In genomic region chr7:91089211-91089930, GRCm38 (mm10) we compare ENCODE assay signal across 14 mouse cellular contexts.
DNase-seq lines count a peak whose midpoint lies in the region; ATAC-seq and TF ChIP-seq lines count a peak whose summit lies in the region.
"Had no signal": no experiment of that assay in that cellular context is flagged by ENCODE, and none has a peak within 500 bp of the region (broad histone marks: within the 10 kb centered on the region; RNA-seq: fewer than 3 reads in every experiment).

No protein-coding gene starts in this region.

- H3K79me2 ChIP-seq in CH12.LX (replicated peaks; ENCODE audit: control insufficient read depth, extremely low read depth, insufficient read depth, poor library complexity, severe bottlenecking): no peaks in the 10 kb centered on the region

- H3K4me3 ChIP-seq in forebrain, embryonic 16.5 days (replicated peaks; ENCODE audit: low read length): no peak overlapping the region
- H3K4me3 ChIP-seq in forebrain, embryonic 11.5 days (ENCODE audit: low read depth, low read length): no peak overlapping the region
- H3K4me3 ChIP-seq in CH12.LX (replicated peaks in 1 of 3; ENCODE audit: low read depth in 2 of 3, low read length in 2 of 3, poor library complexity in 1 of 3): no peak overlapping the region
- H3K4me3 ChIP-seq in layer of hippocampus, adult 2 months: peak overlapping the region; percentile 70
- H3K4me3 ChIP-seq in midbrain, postnatal 0 days (ENCODE audit: low read depth, low read length): peak overlapping the region; percentile 10; the same call in 1 of the 2 replicates
- H3K4me3 ChIP-seq: heart, embryonic 13.5 days; limb, embryonic 12.5 days had no signal

- no peaks in the 10 kb centered on the region for H3K9me3 ChIP-seq in forebrain, embryonic 16.5 days (ENCODE audit: control insufficient read depth, low read length)
- H3K9me3 ChIP-seq in forebrain, embryonic 11.5 days (ENCODE audit: control insufficient read depth, low read length): no peaks in the 10 kb centered on the region
- no peaks in the 10 kb centered on the region for H3K9me3 ChIP-seq in CH12.LX (replicated peaks; ENCODE audit: low read length)
- H3K9me3 ChIP-seq in midbrain, postnatal 0 days (ENCODE audit: low read length): no peaks in the 10 kb centered on the region
- H3K9me3 ChIP-seq: heart, embryonic 13.5 days; limb, embryonic 12.5 days had no signal

- no peak for TF ChIP-seq POLR2A in CH12.LX (IDR thresholded peaks at IDR 0.05; ENCODE audit: low read depth, low read length)

- peak overlapping the region; percentile 24; the same call in 1 of the 2 replicates for H3K4me2 ChIP-seq in forebrain, embryonic 16.5 days (ENCODE audit: low read length)
- H3K4me2 ChIP-seq in forebrain, embryonic 11.5 days (ENCODE audit: low read depth, low read length, severe bottlenecking): no peak overlapping the region
- H3K4me2 ChIP-seq in CH12.LX (ENCODE audit: insufficient read depth, low read depth, poor library complexity, severe bottlenecking): no peak overlapping the region
- peak overlapping the region; percentile 62; the same call in 1 of the 2 replicates for H3K4me2 ChIP-seq in midbrain, postnatal 0 days (ENCODE audit: low read depth, low read length, poor library complexity, severe bottlenecking)
- H3K4me2 ChIP-seq: heart, embryonic 13.5 days; limb, embryonic 12.5 days had no signal

- WGBS in forebrain, embryonic 16.5 days: 9% methylated on average over 6 of the region's 6 CpGs
- 31% methylated on average over 6 of the region's 6 CpGs for WGBS in forebrain, embryonic 11.5 days
- 16% methylated on average over 6 of the region's 6 CpGs for WGBS in midbrain, postnatal 0 days

- no peak for TF ChIP-seq CTCF in CH12.LX (conservative IDR thresholded peaks at IDR 0.05 in 1 of 2, IDR thresholded peaks at IDR 0.05 in 1 of 2; ENCODE audit: low read depth in 2 of 2, low read length in 2 of 2)
- no peak for TF ChIP-seq CTCF in layer of hippocampus, adult 2 months (conservative IDR thresholded peaks at IDR 0.05)
- no peak for TF ChIP-seq CTCF in midbrain, postnatal 0 days (IDR thresholded peaks at IDR 0.05)

- no peak for DNase-seq in forebrain, embryonic 11.5 days (ENCODE audit: low spot score)
- DNase-seq in CH12.LX (ENCODE audit: extremely low read depth): peak; percentile 12
- DNase-seq in layer of hippocampus, adult 2 months (ENCODE audit: low spot score in 2 of 2): peak; percentile 39 to 51
- peak; percentile 15 for DNase-seq in midbrain, postnatal 0 days (ENCODE audit: low spot score)
- DNase-seq in spleen, adult 18-20 months: no peak
- no peak for DNase-seq in T-cell, adult 2 months (ENCODE audit: low spot score)
- DNase-seq in adrenal gland, adult 18-20 months (ENCODE audit: low spot score in 2 of 2): no peak
- DNase-seq: adrenal gland, postnatal 14 days; cerebellum, postnatal 36 days; lung, postnatal 10 days had no signal

- H3K36me3 ChIP-seq in forebrain, embryonic 16.5 days (ENCODE audit: control insufficient read depth, insufficient read depth): no peaks in the 10 kb centered on the region
- H3K36me3 ChIP-seq in forebrain, embryonic 11.5 days (ENCODE audit: control insufficient read depth, insufficient read depth, low read length): no peaks in the 10 kb centered on the region
- H3K36me3 ChIP-seq in CH12.LX (replicated peaks in 1 of 2; ENCODE audit: control insufficient read depth in 1 of 2, insufficient read depth in 1 of 2, low read length in 1 of 2): no peaks in the 10 kb centered on the region
- no peaks in the 10 kb centered on the region for H3K36me3 ChIP-seq in midbrain, postnatal 0 days (ENCODE audit: insufficient read depth, low read length)
- H3K36me3 ChIP-seq: heart, embryonic 13.5 days; limb, embryonic 12.5 days had no signal

- dilution Hi-C loops in CH12.LX (cut with MboI; ENCODE audit: extremely low pct_ligation_motif_present, extremely low pct_unique_long_range_greater_than_20kb, low sequenced_read_pairs): no loop called here

- TF ChIP-seq RAD21 in CH12.LX (IDR thresholded peaks at IDR 0.05; ENCODE audit: low read depth, low read length): no peak

- H3K9ac ChIP-seq in forebrain, embryonic 16.5 days (replicated peaks; ENCODE audit: low read depth, low read length): no peak overlapping the region
- H3K9ac ChIP-seq in forebrain, embryonic 11.5 days (ENCODE audit: low read length): no peak overlapping the region
- no peak overlapping the region for H3K9ac ChIP-seq in CH12.LX (ENCODE audit: insufficient read depth, low read depth)
- peak overlapping the region; percentile 70 for H3K9ac ChIP-seq in midbrain, postnatal 0 days (replicated peaks; ENCODE audit: low read length, poor library complexity, severe bottlenecking)
- H3K9ac ChIP-seq: heart, embryonic 13.5 days; limb, embryonic 12.5 days had no signal

- peak overlapping the region; percentile 49; the same call in 1 of the 2 replicates for H3K27ac ChIP-seq in forebrain, embryonic 16.5 days (ENCODE audit: low read length)
- no peak overlapping the region for H3K27ac ChIP-seq in forebrain, embryonic 11.5 days (ENCODE audit: low read depth, low read length)
- H3K27ac ChIP-seq in CH12.LX (ENCODE audit: insufficient read depth, low read depth): no peak overlapping the region
- peak overlapping the region; percentile 95 for H3K27ac ChIP-seq in layer of hippocampus, adult 2 months
- H3K27ac ChIP-seq in midbrain, postnatal 0 days (ENCODE audit: low read depth, low read length): peak overlapping the region; percentile 34; the same call in 1 of the 2 replicates
- H3K27ac ChIP-seq: heart, embryonic 13.5 days; limb, embryonic 12.5 days had no signal

- H3K27me3 ChIP-seq in forebrain, embryonic 16.5 days (replicated peaks; ENCODE audit: control insufficient read depth, insufficient read depth, low read length): no peaks in the 10 kb centered on the region
- H3K27me3 ChIP-seq in forebrain, embryonic 11.5 days (ENCODE audit: control insufficient read depth, insufficient read depth, low read length): no peaks in the 10 kb centered on the region
- no peaks in the 10 kb centered on the region for H3K27me3 ChIP-seq in CH12.LX (replicated peaks)
- no peaks in the 10 kb centered on the region for H3K27me3 ChIP-seq in midbrain, postnatal 0 days (ENCODE audit: insufficient read depth, low read length)

- in situ Hi-C loops in CH12.LX (cut with MboI; ENCODE audit: low pct_ligation_motif_present, low pct_unique_long_range_greater_than_20kb, low sequenced_read_pairs): no loop called here

- TF ChIP-seq EP300 in CH12.LX (IDR thresholded peaks at IDR 0.05; ENCODE audit: low read length): no peak

- H3K4me1 ChIP-seq in forebrain, embryonic 16.5 days (replicated peaks; ENCODE audit: control insufficient read depth, insufficient read depth, low read length): peaks cover 13% of the 10 kb centered on the region
- H3K4me1 ChIP-seq in forebrain, embryonic 11.5 days (replicated peaks; ENCODE audit: control insufficient read depth, insufficient read depth, low read length): peaks cover 6% of the 10 kb centered on the region; the same call in 1 of the 2 replicates
- peaks cover 0 to 25% of the 10 kb centered on the region in 2 experiments; a peak in 2 of 4 replicates for H3K4me1 ChIP-seq in CH12.LX (ENCODE audit: control insufficient read depth in 1 of 2, insufficient read depth in 2 of 2)
- no peaks in the 10 kb centered on the region; the same call in 1 of the 2 replicates for H3K4me1 ChIP-seq in midbrain, postnatal 0 days (ENCODE audit: insufficient read depth, low read length)

- peak; percentile 43; the same call in 1 of the 2 replicates for ATAC-seq in forebrain, embryonic 16.5 days
- ATAC-seq in forebrain, embryonic 11.5 days (replicated peaks; ENCODE audit: low FRiP score): no peak
- ATAC-seq in midbrain, postnatal 0 days (ENCODE audit: low FRiP score): no peak
- ATAC-seq: intestine, postnatal 0 days had no signal

TF ChIP-seq in CH12.LX, 34 proteins besides CTCF, POLR2A, EP300 and RAD21:
- TF ChIP-seq ZC3H11A (IDR thresholded peaks at IDR 0.05; ENCODE audit: low read depth, low read length): no peak
- TF ChIP-seq MAZ (IDR thresholded peaks at IDR 0.05; ENCODE audit: low read depth, low read length): no peak
- TF ChIP-seq USF1 (IDR thresholded peaks at IDR 0.05; ENCODE audit: low read depth, low read length): no peak
- TF ChIP-seq ETS1 (conservative IDR thresholded peaks at IDR 0.05; ENCODE audit: low read depth, low read length): no peak
- TF ChIP-seq MAFK (IDR thresholded peaks at IDR 0.05; ENCODE audit: insufficient replicate concordance, low read length): no peak
- TF ChIP-seq POLR2AphosphoS2 (IDR thresholded peaks at IDR 0.05; ENCODE audit: low read depth, low read length): no peak
- TF ChIP-seq SIN3A (IDR thresholded peaks at IDR 0.05; ENCODE audit: low read length): no peak
- TF ChIP-seq TBP (conservative IDR thresholded peaks at IDR 0.05; ENCODE audit: low read depth, low read length): no peak
- no peak for TF ChIP-seq CHD2 (IDR thresholded peaks at IDR 0.05; ENCODE audit: low read length)
- no peak for TF ChIP-seq HCFC1 (IDR thresholded peaks at IDR 0.05; ENCODE audit: low read depth, low read length)
- no peak for TF ChIP-seq ZKSCAN1 (IDR thresholded peaks at IDR 0.05; ENCODE audit: borderline replicate concordance, low read depth, low read length)
- TF ChIP-seq SMC3 (IDR thresholded peaks at IDR 0.05; ENCODE audit: low read depth, low read length): no peak
- TF ChIP-seq JUND (conservative IDR thresholded peaks at IDR 0.05; ENCODE audit: low read depth, low read length): no peak
- no peak for TF ChIP-seq KAT2A (IDR thresholded peaks at IDR 0.05; ENCODE audit: insufficient replicate concordance, low read length)
- no peak for TF ChIP-seq TCF12 (IDR thresholded peaks at IDR 0.05; ENCODE audit: low read depth, low read length)

Comparison
In these comparisons a context has a peak if more than half of its experiments do, and no peak if none do; other contexts are left out.
1. H3K27ac ChIP-seq: peak in forebrain, embryonic 16.5 days (single experiment), layer of hippocampus, adult 2 months (single experiment) and midbrain, postnatal 0 days (single experiment); none in forebrain, embryonic 11.5 days (single experiment) and CH12.LX (single experiment).
2. H3K4me2 ChIP-seq: peak in forebrain, embryonic 16.5 days (single experiment) and midbrain, postnatal 0 days (single experiment); none in forebrain, embryonic 11.5 days (single experiment) and CH12.LX (single experiment).
3. H3K4me3 ChIP-seq: peak in layer of hippocampus, adult 2 months (single experiment) and midbrain, postnatal 0 days (single experiment); none in forebrain, embryonic 16.5 days (single experiment), forebrain, embryonic 11.5 days (single experiment) and CH12.LX (0 of 3).
4. DNase-seq: peak in CH12.LX (single experiment), layer of hippocampus, adult 2 months (2 of 2) and midbrain, postnatal 0 days (single experiment); none in forebrain, embryonic 11.5 days (single experiment), spleen, adult 18-20 months (0 of 2), T-cell, adult 2 months (single experiment) and adrenal gland, adult 18-20 months (0 of 2).